Mouse (Mus musculus): ENCODE results near the gene Mobp.

GRCm38 (mm10) chr9:120151906-120152399, 2.4 kb downstream of the Mobp start:
- no peak for TF ChIP-seq CTCF (IDR thresholded peaks at IDR 0.05; ENCODE audit: extremely low read depth, insufficient read length, insufficient replicate concordance, low read depth, low read length)
- no peak for TF ChIP-seq POLR2A (IDR thresholded peaks at IDR 0.05; ENCODE audit: low read depth, low read length)
